Mouse (Mus musculus): ENCODE measurements around the gene Dirc2.

GRCm38 (mm10) chr16:35769878-35770657 is 912 bp upstream of the Dirc2 start, which contains the start of gene Hspbap1:
- TF ChIP-seq CTCF (IDR thresholded peaks at IDR 0.05; ENCODE audit: low read depth) (no peak), EP300 (IDR thresholded peaks at IDR 0.05; ENCODE audit: low read depth) (no peak)
